Mouse (Mus musculus) midbrain, embryonic 14.5 days (tissue): ENCODE measurements around the gene Eci2. TPM values are rescaled to one million over a fixed set of nuclear protein-coding genes. Genes with fewer than 3 reads are reported as not detected.
"Not testable (repeated sequence)": the region's sequence is repeated elsewhere in the genome, so short reads cannot be mapped to it uniquely, and the experiment has no call there.

Experiments
- ATAC-seq: fragments of 200-750 bp; cut with Nextera tagmentation; 2 replicates; pipeline ENCODE4 v1.8.0; 2017; ENCODE audit warnings: moderate number of reproducible peaks, moderate library complexity; ENCODE audit not compliant: low FRiP score, low TSS enrichment
- DNase-seq: peaks from one replicate; pipeline ENCODE4 v3.0.0-alpha.2; 2015
- H3K27ac ChIP-seq: fragments of 300-500 bp; sonication (generic); replicated peaks from 2 replicates; pipeline ENCODE4 v1.5.1; 2014; ENCODE audit warnings: mild to moderate bottlenecking, low read depth, low read length, moderate library complexity
- H3K27me3 ChIP-seq: fragments of 300-500 bp; sonication (generic); 2 replicates; pipeline ENCODE4 v1.6.1; 2014; ENCODE audit warnings: low read length, control low read depth, mixed read lengths; ENCODE audit not compliant: control insufficient read depth, insufficient read depth
- H3K36me3 ChIP-seq: fragments of 300-500 bp; sonication (generic); 2 replicates; pipeline ENCODE4 v1.6.1; 2014; ENCODE audit warnings: low read length, control low read depth; ENCODE audit not compliant: control insufficient read depth, insufficient read depth
- H3K4me1 ChIP-seq: fragments of 300-500 bp; sonication (generic); 2 replicates; pipeline ENCODE4 v1.6.1; 2014; ENCODE audit warnings: mild to moderate bottlenecking, antibody characterized with exemption, low read length, control low read depth; ENCODE audit not compliant: control insufficient read depth, insufficient read depth
- H3K4me2 ChIP-seq: fragments of 300-500 bp; sonication (generic); 2 replicates; pipeline ENCODE4 v1.6.1; 2014; ENCODE audit warnings: mild to moderate bottlenecking, low read length, moderate library complexity
- H3K4me3 ChIP-seq: fragments of 300-500 bp; sonication (generic); replicated peaks from 2 replicates; pipeline ENCODE4 v1.5.1; 2014; ENCODE audit warnings: low read depth, low read length
- H3K9ac ChIP-seq: fragments of 300-500 bp; sonication (generic); replicated peaks from 2 replicates; pipeline ENCODE4 v1.6.1; 2014; ENCODE audit warnings: mild to moderate bottlenecking, low read length, moderate library complexity
- H3K9me3 ChIP-seq: fragments of 300-500 bp; sonication (generic); 2 replicates; pipeline ENCODE4 v1.6.1; 2016; ENCODE audit warnings: low read length, control low read depth, mixed read lengths; ENCODE audit not compliant: control insufficient read depth
- WGBS: fragments of 180-500 bp; shearing (Covaris S2); extraction: QIAGEN DNeasy Blood & Tissue Kit; methylation state at CpG from one replicate; pipeline ENCODE4 v1.1.7; 2014; 5-methylcytosine and 5-hydroxymethylcytosine counted together
- polyA plus RNA-seq: library from polyadenylated mRNA; unstranded; fragments of >200 nt; fragmentation: Nextera tagmentation; extraction: Ambion mirVana; gene quantifications from 2 replicates; pipeline ENCODE4 v1.2.1, GENCODE M21; 2014

The Eci2 gene
- polyA plus RNA-seq, 1 experiment from 2014 or later, result 115 TPM

DNA sequence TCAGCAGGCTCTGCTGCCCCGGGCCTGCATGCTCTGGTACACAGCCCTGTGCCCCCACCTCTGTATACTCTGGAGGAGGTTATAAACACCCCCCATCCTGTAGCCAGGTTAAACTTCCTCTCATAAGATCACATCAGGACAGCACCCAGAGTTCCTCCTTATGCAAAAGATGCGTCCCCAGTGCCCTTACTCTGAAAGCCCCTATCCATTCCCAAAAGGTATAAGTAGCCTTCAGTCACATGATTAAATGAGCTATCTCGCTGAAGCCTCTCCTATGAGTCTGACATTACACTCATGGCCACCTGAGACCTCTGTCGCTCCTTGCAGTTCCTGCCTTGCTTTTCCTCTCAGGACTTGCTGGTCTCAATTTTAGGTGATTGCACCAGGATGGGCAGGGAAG, 6.7 kb upstream of the Eci2 start:
- H3K4me3 ChIP-seq, result no peak overlapping the region
- ATAC-seq (peak; percentile 31), DNase-seq (no peak)
- no peak overlapping the region for H3K27ac ChIP-seq
- H3K9ac ChIP-seq, result no peak overlapping the region
- no peaks in the 10 kb centered on the region for H3K9me3 ChIP-seq
- no peaks in the 10 kb centered on the region for H3K4me1 ChIP-seq
- H3K27me3 ChIP-seq, result no peaks in the 10 kb centered on the region
- WGBS, result 89% methylated on average over 4 of the region's 4 CpGs
- no peak overlapping the region for H3K4me2 ChIP-seq
- no peaks in the 10 kb centered on the region for H3K36me3 ChIP-seq

DNA sequence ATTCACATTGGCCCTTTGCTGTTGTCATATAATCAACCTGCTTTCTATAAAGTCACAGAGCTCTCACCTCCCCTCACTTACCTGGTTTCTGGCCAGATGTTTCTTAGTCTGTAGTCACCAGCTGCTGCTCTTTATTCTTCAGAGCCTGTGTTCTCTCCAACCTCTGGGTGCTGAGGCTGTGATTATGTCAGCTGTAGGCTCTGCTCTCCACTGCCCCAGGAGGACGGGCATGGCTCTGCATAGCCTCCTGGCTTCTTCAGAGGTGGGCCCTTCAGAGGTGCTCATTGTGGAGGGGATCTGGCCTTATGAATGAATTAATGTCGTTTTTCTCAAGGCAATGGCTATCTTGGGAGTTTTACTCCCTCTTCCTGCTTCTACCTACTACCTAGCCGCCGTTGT, 4.8 kb upstream of the Eci2 start:
- ATAC-seq (no peak), DNase-seq (no peak)
- no peaks in the 10 kb centered on the region for H3K4me1 ChIP-seq
- 76% methylated on average over 4 of the region's 4 CpGs for WGBS
- H3K27ac ChIP-seq, result no peak overlapping the region
- H3K4me2 ChIP-seq, result no peak overlapping the region
- H3K27me3 ChIP-seq, result no peaks in the 10 kb centered on the region
- H3K4me3 ChIP-seq, result no peak overlapping the region
- H3K36me3 ChIP-seq, result no peaks in the 10 kb centered on the region
- no peaks in the 10 kb centered on the region for H3K9me3 ChIP-seq
- no peak overlapping the region for H3K9ac ChIP-seq

DNA sequence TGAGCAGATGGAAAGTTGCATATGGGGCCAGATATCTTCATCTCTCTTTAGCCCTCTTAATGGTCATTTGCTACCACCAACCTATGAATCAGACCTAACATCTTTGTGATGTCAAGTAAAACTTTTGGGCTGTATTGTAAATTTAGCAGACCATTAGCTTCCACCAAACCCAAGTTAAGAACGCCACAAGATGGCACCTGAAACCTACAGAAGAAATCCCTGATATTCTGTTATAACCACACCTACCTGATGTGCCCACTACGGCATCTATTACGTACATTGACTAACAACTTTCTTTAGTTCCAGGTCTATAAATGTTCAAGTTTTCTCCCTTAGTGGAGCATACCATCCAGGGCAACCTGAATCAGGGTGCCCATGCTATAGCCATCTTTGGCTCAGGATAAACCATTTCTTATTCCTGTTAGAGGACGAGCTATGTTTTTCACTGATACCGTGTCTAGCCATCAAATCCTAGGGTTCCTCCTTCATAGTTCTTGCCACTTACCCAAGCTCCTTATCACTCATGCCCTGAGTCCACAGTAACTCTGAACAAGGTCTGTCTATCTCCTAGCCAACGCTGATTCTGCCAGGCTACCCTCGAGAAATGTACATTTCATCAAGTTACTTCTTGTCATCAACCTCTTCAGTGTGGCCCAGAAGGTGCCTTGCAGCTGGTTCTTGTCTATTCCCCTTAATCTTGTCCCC, 4.2 kb upstream of the Eci2 start:
- DNase-seq (peak; percentile 54), ATAC-seq (no peak)
- no peaks in the 10 kb centered on the region for H3K36me3 ChIP-seq
- no peaks in the 10 kb centered on the region for H3K27me3 ChIP-seq
- no peak overlapping the region for H3K4me3 ChIP-seq
- no peaks in the 10 kb centered on the region for H3K9me3 ChIP-seq
- H3K27ac ChIP-seq, result no peak overlapping the region
- no peak overlapping the region for H3K4me2 ChIP-seq
- 92% methylated on average over 7 of the region's 7 CpGs for WGBS
- no peaks in the 10 kb centered on the region for H3K4me1 ChIP-seq
- H3K9ac ChIP-seq, result no peak overlapping the region

DNA sequence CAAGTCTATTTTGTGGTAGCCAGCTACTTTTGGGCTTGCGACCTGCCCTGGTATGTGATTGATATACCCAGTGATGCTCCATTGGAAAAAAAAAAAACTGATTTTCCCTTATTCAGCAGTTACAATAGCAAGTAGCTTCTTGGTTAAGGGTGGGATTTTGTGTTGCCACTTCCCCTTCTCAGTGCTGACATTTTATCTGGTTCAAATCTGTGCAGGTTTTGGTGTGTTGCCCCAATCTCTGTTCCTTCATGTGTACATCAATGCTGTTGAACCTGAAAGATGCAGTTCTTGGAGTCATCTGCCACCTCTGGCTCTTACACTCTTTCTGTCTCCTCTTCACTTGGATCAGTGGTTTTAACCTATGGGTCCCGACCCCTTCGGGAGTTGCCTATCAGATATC, 1.5 kb upstream of the Eci2 start:
- no peaks in the 10 kb centered on the region for H3K27me3 ChIP-seq
- WGBS, result 91% methylated on average over 3 of the region's 3 CpGs
- H3K9me3 ChIP-seq, result no peaks in the 10 kb centered on the region
- no peaks in the 10 kb centered on the region for H3K4me1 ChIP-seq
- ATAC-seq (no peak), DNase-seq (no peak)
- no peaks in the 10 kb centered on the region for H3K36me3 ChIP-seq
- H3K9ac ChIP-seq, result no peak overlapping the region
- no peak overlapping the region for H3K4me2 ChIP-seq
- H3K27ac ChIP-seq, result no peak overlapping the region
- H3K4me3 ChIP-seq, result no peak overlapping the region

DNA sequence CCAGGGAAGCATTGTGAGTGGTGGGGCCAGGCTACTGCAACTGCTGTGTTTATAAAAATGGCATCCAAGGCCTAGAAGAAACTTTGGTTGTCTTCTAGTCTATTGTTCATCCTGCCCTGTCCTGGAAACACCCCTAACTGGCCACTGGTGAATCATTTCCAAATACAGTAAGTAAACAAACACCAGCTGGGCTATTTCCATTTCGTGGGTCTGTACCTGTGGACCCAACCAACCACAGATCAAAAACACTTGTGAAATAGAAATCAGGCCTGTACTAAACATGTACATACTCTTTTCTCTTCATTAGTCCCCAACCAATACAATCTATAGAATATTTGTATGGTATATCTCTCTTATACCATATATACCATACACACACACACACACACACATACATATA, 3.5 kb downstream of the Eci2 start:
- H3K27ac ChIP-seq, ATAC-seq, H3K9ac ChIP-seq, H3K4me3 ChIP-seq, H3K27me3 ChIP-seq, H3K9me3 ChIP-seq, H3K36me3 ChIP-seq, DNase-seq, H3K4me1 ChIP-seq, H3K4me2 ChIP-seq: not testable (repeated sequence)
- 64% methylated on average over 1 of the region's 1 CpGs for WGBS

DNA sequence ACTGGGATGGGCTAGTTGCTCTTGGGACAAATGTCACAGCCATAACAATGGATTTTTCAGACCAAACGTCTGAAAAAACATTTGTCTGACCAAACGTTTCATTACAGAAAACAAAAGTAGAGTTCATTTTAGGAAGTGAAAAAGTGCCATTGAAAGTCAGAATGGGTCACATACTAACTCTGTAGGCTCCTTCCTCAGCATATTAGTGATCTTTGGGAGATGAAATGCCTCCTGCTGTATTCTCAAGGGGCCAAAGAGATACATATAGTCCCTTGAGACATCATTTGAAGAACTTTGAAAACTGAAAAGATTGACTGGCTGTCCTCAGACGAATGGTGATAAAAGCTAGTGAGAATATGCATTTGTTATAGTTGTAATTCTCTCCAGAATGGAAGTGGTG, 6.5 kb downstream of the Eci2 start:
- DNase-seq (no peak), ATAC-seq (no peak)
- H3K4me1 ChIP-seq, result no peaks in the 10 kb centered on the region
- H3K9ac ChIP-seq, result no peak overlapping the region
- no peak overlapping the region for H3K4me3 ChIP-seq
- H3K27ac ChIP-seq, result no peak overlapping the region
- no peaks in the 10 kb centered on the region for H3K9me3 ChIP-seq
- no peak overlapping the region for H3K4me2 ChIP-seq
- no peaks in the 10 kb centered on the region for H3K36me3 ChIP-seq
- WGBS, result 79% methylated on average over 3 of the region's 3 CpGs
- H3K27me3 ChIP-seq, result no peaks in the 10 kb centered on the region

DNA sequence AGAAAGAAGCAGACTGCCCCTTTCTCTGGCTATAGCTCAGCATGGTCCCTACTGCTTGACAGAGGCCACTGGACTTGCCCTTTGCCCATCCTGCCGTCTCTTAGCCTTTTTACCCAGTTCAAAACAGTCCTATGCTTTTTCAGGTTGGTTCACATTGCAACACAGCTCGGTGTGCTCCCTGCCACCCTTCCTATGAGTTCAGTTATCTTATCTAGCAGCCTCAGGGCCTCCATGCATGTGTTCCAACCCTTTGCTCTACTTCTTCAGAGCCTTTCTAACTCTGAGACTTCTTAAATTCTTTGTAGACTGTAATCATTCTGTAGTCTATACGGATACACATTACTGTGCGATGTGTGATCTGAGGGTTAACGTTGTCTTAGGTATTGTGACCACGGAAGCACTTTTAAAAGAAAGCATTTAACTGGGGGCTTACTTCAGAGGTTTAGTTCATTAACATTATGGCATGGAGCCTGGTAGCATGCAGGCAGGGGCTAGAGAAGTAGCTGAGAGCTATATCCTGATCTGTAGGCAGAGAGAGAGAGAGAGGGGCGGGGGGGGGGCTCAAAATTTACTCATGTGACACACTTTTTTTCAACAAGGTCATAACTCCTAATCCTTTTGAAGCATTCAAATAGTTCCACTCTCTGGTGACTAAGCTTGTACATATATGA, 7.9 kb downstream of the Eci2 start:
- WGBS, result 86% methylated on average over 7 of the region's 7 CpGs
- no peak overlapping the region for H3K9ac ChIP-seq
- peaks cover 7% of the 10 kb centered on the region; the same call in 1 of the 2 replicates for H3K9me3 ChIP-seq
- DNase-seq (no peak), ATAC-seq (no peak)
- no peak overlapping the region for H3K4me3 ChIP-seq
- H3K36me3 ChIP-seq, result no peaks in the 10 kb centered on the region
- H3K27me3 ChIP-seq, result no peaks in the 10 kb centered on the region
- H3K4me1 ChIP-seq, result no peaks in the 10 kb centered on the region
- no peak overlapping the region for H3K4me2 ChIP-seq
- no peak overlapping the region for H3K27ac ChIP-seq

DNA sequence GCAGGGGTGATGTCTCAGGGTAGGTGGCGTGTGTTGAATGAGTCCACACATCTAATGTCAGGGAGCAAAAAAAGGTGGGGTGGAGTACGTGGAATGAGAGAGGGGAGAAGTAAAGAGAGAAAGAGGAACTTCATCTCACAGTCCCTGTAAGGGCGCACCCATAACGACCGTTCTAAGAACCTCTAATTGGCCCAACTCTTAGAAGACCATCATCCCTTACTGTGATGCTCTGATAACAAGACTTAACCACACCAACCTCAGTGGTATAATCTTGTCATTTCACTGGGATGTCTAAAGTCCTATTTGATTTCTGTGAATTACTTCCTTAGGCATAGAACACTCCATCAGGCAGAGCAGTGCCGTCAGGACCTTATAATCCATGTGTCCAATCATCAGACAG, 9.5 kb downstream of the Eci2 start:
- 86% methylated on average over 6 of the region's 6 CpGs for WGBS
- peaks cover 7% of the 10 kb centered on the region; the same call in 1 of the 2 replicates for H3K9me3 ChIP-seq

DNA sequence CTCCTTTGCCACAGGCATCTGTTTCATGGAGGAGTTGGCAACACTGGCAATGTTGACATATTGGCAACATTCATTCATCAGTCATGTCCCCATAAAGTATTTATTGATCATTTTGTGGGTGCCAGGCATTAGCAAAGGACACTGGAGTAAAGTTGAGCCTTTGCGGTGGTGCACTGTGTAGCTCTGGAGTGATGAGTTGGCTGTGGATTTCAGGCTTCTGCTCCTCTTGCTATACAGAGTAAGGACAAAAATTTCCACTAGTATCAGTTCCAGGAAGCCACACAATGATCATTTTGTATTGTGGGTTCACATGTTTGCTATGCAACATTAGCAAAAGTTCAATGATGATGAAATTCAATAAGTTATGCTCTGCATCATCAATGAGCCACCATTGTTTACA, 10.8 kb downstream of the Eci2 start:
- Histone ChIP-seq H3K27me3 (no peaks in the 10 kb centered on the region), H3K4me1 (no peaks in the 10 kb centered on the region), H3K9me3 (peaks cover 7% of the 10 kb centered on the region; the same call in 1 of the 2 replicates), H3K36me3 (no peaks in the 10 kb centered on the region), H3K9ac (no peak overlapping the region), H3K4me3 (no peak overlapping the region), H3K4me2 (no peak overlapping the region), H3K27ac (no peak overlapping the region)
- no peak for ATAC-seq
- no peak for DNase-seq
- 94% methylated on average over 1 of the region's 1 CpGs for WGBS

More for the DNA sequence above, 9.5 kb downstream of the Eci2 start:
- Histone ChIP-seq H3K27ac (no peak overlapping the region), H3K4me1 (no peaks in the 10 kb centered on the region), H3K4me2 (no peak overlapping the region), H3K36me3 (no peaks in the 10 kb centered on the region), H3K27me3 (no peaks in the 10 kb centered on the region), H3K9ac (no peak overlapping the region), H3K4me3 (no peak overlapping the region)
- DNase-seq (no peak), ATAC-seq (no peak)
